Mouse (Mus musculus): ENCODE data around the gene Insl6.

The Insl6 gene

GRCm38 (mm10) chr19:29287863-29288262, 37.3 kb downstream of the Insl6 start:
- DNase-seq (ENCODE audit: low spot score in 2 of 2) = no peak

- peak in 1 of 2 experiments; percentile 28 for DNase-seq (ENCODE audit: low spot score in 2 of 2)
Measured at GRCm38 (mm10) chr19:29285451-29285869, 39.7 kb downstream of the Insl6 start.

- DNase-seq (ENCODE audit: low spot score in 2 of 2) = no peak
Measured at GRCm38 (mm10) chr19:29278944-29279587, 46.1 kb downstream of the Insl6 start.

- DNase-seq (ENCODE audit: low spot score in 2 of 2) = no peak
Measured at GRCm38 (mm10) chr19:29276414-29276813, 48.7 kb downstream of the Insl6 start.

GRCm38 (mm10) chr19:29272011-29272809, 52.9 kb downstream of the Insl6 start:
- DNase-seq (ENCODE audit: low spot score in 2 of 2) = no peak

All from frontal cortex, postnatal 36 days (tissue).